Mouse (Mus musculus) R1 (cell line): ENCODE data around the gene Rbm8a2.
"Not testable (repeated sequence)": the region's sequence is repeated elsewhere in the genome, so short reads cannot be mapped to it uniquely, and the experiment has no call there.

ENCODE experiments used
- DNase-seq: peaks from one replicate; pipeline ENCODE4 v3.0.0-alpha.2; 2018; ENCODE audit warnings: low read depth, low spot score

Rbm8a2 gene

DNA sequence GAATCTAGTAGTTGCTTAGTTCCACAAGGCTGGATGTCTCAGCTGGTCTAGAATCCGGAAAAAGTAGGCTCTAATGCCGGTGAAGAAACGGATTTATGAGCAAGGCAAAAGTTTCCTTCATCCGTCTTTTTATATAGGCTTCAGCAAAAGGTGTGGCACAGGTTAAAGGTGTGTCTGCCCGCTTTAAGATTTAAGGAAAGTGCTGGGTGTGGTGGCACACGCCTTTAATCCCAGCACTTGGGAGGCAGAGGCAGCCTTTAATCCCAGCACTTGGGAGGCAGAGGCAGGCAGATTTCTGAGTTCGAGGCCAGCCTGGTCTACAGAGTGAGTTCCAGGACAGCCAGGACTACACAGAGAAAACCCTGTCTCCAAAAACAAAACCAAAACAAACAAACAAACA, at the start of gene Rbm8a2:
Gene Rbm8a2 (minus strand): TSS at position 101 of the 400 bp plus-strand sequence.
- not testable (repeated sequence) for DNase-seq

DNA sequence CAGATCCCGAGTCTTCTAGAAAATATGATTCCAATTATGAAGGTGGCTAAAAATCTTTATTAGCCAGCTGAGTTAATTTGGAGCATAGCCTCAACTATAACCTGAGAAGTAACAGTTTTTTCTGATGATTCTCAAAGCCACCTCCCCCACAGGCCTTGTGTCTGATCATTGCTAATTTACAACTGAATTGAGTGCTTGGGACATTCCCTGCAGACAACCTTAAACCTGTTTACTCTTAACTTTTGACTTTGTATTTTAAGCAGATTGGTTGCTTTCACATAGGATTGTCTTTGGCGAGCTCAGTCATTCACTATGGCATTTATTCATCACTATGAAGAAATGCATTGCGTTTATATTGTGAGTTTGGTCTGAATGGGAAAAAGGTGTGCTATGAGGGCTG, 49.5 kb upstream of the Rbm8a2 start:
- DNase-seq: peak; percentile 81

DNA sequence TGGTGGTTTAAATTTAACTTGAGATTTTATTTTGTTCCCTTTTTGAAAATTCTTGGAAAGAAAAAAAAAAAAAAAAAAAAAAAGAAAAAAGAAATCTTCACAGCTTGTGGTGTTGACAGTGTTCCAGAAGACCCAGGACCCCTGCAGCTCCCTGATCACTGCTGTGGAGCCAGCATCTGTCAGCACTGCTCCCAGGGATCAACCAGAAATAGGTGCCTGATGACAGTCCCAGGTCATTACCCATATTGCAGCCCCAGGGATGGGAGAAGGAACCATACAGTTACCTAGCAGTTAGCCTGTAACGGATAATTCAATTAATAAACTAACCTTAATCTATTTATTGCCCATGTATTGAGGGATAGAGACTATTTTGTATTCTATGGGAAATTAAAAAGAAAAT, 45.6 kb upstream of the Rbm8a2 start:
- DNase-seq: no peak

DNA sequence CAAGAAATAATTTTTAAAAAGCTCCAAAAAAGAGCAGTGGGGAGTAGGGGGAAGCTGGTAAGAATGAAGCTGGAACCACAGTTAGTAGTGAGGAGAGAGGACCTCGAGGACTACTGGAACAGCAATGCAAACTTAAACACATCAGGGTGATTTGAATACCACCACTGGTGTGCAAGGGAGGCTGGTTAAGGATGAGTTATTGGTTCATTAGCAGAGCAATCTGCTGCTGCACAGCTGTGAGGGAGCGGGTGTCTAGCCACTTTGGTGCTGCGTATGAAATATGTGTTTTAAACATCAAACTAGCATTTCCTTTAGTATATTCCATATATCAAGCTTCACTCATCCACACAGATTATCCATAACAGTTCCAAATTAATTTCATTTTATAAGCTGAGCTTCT, 39.6 kb upstream of the Rbm8a2 start:
- DNase-seq: no peak

DNA sequence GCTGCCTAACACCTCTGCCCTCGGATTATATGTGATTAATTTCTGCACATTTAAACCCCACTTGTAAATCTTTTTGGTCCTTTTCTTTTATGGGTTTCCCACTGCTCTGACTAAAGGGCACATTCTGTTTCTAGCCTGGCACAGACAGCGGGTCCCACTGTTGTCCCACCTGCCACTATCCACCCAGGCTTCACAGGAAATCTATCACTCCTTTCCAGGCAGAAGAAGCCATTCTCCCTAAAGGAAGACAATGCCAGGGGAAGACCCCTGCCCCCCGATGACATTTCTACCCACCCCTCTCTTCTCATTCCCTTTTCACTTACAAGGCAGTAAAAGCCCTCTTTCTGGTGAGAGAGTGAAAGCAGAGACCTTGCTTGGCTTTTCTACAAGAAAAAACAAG, 37.2 kb upstream of the Rbm8a2 start:
- no peak for DNase-seq

DNA sequence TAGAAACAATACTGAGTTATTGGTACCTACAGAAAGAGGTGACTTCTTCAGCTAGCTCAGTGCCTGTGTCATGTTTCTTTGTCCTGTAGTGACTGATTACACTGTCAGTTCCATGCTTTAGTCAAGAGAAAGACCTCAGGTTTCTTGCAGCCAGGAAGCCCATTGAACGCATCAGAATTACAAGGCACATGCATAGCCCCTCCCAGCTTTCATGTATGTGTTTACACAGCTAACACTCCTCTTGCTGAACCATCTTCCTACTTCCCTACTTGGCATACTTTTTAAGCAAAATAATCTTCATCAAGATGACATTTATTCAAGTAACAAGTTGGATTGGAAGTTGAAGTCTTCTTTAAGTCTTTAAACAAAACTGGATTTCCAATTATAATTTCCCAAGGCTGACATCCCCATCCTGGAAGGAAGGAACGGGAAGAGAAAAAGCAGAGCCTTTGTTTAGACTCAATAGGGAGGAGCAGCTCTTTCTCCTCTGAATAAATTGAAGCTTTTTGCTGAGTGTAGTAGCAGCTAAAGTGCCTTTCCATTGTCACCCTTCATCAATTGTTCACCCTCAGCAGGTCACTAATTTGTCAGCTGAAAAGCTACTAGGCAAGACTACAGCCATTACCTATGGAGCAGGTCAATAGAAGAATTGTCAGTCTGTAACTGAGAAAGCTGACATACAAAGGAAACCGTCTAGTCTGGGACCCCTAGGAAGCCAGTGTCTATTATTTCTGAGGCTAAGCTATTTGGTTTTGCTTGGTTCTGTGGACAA, 34.8 kb upstream of the Rbm8a2 start:
- DNase-seq: peak; percentile 82

DNA sequence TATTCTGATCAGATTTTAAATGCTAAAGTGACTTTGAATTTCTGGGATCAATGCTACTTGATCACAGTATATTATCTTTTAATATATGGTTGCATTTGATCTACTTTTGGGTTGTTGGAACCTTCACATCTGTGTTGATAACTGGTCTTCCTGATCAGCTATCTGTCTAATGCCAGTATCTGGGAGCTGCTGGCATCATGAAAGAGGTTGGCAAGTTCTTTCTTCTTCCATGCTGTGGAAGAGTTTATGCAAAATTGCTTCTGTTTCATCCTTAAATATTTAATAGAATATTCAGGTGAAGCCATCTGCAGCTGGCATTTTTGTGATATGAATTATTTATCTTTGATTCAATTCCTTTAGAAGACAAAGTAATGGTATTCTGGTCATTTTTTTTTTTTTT, 32.6 kb upstream of the Rbm8a2 start:
- no peak for DNase-seq

DNA sequence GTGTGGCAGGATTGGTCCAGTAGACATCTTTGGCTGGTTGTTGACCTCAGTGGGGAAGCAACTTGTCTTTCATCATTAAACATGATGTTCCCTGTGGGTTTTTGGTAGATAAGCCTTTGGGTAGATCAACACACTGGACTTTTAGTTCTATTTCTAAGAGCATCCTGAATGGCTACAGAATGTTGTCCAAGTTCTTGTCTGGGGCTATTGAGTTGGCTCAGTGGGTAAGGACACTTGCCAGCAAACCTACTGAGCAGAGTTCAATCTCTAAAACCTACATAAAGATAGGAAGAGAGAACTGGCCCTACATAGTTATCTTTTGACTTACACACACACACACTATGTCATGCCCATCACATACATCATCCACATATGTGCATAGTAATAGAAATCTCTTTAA, 32.2 kb upstream of the Rbm8a2 start:
- DNase-seq: no peak

DNA sequence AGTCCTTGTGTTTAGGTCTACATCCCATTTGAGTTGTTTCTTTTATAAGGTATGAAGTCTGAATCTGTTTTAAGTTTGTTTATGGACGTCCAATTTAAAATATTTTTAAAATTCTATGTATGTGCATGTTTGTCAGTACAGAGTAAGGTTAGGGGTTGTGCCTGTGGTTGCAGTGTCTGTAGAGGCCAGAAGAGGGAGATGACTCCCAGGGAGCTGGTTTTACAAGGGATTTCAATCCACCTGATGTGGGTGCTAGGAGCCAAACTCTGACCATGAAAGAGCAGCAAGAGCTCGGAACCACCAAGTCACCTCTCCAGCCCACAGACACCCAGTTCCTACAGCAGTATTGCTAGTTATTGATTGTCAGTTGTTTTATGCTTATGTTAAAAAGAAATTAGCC, 29.5 kb upstream of the Rbm8a2 start:
- DNase-seq: peak; percentile 57

DNA sequence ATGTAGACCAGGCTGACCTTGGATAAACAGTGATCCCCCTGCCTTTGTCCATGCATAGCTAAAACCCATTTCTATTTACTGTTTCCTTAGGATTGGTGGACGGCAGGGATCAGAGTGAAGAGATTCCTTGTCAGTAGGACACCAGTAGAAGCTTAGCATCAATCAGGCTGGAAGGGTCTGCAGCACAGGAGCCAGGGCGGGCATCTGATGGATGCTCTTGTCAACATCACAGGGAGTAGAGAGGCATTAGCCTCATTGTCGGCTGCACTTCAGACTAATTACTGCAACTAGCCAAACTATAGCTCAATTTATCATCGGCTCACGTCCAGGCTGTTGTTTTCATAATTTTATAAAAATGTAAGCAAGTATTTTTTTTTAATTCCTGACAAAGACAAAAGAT, 21.7 kb upstream of the Rbm8a2 start:
- no peak for DNase-seq

DNA sequence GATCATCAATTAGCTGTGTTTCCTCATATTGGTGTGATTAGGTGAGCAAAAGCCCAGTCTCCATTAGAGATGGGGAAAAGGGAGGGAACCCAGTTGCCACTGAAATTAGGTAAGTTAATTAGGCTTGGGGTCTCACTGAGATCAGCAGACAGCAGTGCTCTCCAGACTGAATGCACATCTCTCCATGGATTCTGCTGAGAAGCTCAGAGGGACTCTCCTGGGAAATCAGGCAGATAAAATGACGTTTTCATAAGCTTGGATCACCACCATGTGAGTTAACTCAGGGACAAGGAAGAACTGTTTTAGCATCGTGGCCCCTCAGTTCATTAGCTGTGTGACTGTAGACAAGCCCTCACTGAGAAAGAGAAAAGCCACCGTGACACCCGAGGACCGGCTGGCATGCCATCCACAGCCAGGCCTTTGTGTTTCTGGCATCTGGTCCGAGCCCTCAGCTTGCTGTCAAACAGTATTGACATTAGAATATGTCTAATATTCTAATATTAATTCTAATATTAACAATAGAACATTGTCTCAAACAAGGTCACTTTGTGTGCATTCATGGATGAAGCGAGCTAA, 18.2 kb upstream of the Rbm8a2 start:
- DNase-seq: no peak

DNA sequence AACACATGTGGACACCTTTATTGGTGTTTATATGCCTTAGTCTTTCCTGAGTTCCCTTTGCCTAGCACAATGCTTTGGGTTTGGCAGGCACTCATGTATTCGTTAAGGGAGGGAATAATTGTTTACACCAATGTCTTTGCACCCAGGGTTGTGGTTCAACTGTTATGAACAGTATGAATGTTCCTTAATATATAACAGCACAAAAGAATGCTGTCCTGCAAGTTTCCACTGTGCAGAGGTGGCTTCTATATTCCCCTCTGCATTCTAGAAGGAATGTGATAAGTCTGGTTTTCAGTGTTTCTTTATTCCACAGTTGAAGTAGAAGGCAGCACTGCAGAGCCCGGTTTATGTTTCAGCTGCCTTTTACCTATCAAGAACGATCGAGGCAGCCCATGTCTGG, 10.0 kb upstream of the Rbm8a2 start:
- no peak for DNase-seq

DNA sequence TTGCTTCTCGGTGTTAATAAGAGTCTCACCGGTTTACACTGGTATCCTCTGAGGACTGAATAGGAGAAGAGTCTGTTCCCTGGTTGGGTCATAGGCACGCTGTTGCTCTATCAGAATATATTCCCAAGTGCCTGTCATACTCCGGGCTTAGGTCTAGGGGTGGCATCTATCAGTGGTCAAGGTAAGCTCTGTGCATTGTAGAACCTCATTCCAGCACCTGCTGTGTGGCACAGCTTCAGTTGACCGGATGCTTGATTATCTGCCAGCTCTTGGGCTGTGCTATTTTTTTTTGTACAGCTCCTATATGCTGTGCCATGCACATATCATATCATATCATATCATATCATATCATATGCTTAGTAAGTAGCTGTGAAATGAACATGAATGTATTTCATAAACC, 9.5 kb upstream of the Rbm8a2 start:
- no peak for DNase-seq

DNA sequence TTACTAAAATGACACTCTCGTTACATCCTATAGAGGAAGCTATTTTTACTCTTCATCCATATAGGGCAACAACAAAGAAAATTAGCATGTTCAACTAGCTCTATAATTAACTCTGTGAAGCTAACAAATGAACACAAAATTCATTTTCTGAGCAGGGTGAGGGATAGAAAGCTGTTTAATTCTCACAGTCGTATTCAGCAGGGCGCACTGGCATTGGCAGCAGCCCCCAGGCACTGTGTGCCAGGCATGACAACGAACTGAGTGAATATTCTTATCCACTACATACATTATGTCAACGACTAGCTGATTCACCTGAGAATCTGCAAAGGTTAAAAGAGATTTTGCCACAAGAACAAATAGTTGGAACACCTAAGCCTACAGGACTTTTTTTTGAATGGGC, 8.2 kb downstream of the Rbm8a2 start:
- no peak for DNase-seq

DNA sequence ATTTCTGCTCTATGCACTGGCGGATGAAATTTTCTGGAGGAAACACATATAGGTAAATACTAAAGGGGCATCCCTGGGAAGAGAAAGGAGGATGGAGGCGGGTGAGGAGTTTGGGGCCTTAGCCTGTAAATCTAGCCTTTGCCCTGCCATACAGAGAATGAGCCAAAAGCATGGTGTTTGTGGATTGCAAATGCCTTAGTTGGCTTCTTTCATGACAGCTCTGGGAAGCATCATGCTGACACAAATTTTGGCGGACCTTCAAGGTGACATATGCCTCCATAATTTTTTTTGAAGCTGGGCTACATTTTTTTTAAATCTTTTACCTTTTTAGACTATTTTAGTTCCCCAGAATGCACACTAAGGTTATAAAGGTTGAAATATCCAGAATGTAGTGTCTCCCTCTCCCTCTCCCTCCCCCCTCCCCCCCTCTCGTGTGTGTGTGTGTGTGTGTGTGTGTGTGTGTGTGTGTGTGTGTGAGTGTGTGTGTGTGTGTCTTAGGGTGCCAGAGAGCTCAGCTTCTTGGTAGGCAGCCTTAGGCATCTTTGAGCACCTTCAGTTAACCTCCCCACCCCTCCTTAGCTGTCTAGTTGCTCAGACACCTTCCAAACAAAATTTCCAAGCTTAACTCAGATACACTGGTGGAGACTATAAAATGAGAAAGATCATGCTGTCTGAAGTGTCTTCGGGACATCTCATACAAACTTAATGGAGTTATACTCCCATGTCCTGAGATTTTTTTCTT, 11.7 kb downstream of the Rbm8a2 start:
- no peak for DNase-seq

DNA sequence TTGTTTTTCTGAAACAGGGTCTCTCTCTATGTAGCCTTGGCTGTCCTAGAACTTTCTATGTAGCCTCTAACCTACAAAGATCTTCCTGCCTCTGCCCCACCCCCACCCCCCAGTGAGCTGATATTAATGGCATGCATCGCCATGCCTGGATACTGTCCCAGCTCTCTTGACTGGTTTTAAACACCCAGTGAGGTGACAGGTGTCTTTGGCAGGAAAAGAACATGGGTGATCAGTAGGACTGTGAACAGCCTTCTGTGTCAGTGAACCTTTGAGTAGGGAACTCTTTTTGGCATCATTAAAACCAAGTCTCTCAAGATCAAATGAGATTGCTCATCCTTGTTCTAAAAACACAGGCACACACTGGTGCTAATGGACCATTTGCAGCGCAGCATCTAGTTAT, 17.1 kb downstream of the Rbm8a2 start:
- no peak for DNase-seq

DNA sequence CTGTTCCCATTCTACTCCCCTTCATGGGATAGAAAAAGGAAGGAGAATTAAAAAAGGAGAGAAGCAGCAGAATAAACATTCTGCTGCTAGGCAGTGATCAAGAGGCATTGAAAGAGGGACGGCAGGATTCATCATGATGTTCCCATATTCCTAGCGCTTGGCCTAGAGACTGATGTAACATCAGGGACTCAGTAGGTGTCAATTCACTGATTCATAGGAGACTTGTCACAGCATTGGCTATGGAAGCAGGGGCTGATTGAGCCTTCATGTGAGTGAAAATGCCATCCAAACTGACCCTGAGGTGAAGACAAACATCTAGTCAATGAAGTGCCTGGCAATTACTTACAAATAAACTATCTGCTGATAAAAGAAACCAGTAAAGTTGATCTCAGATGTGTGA, 28.1 kb downstream of the Rbm8a2 start:
- no peak for DNase-seq

DNA sequence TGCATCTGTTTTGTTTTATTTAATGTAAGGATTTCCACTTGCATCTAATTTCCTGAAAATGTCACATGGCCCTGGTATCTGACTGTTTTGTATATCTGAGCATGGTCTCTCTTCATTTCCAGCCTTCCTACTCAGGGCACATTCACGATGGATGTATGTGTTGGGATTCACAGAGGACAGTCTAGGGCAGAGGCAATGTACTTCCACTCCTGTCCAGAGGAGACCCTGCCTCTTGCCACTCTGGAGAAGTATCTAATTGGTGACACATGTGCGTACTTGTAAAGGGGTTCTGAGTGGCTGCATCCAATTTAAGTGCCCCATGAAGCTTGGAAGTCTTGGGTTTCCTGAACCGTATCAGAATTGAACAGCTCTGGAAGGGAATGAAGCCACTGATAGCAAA, 28.5 kb downstream of the Rbm8a2 start:
- DNase-seq: no peak

DNA sequence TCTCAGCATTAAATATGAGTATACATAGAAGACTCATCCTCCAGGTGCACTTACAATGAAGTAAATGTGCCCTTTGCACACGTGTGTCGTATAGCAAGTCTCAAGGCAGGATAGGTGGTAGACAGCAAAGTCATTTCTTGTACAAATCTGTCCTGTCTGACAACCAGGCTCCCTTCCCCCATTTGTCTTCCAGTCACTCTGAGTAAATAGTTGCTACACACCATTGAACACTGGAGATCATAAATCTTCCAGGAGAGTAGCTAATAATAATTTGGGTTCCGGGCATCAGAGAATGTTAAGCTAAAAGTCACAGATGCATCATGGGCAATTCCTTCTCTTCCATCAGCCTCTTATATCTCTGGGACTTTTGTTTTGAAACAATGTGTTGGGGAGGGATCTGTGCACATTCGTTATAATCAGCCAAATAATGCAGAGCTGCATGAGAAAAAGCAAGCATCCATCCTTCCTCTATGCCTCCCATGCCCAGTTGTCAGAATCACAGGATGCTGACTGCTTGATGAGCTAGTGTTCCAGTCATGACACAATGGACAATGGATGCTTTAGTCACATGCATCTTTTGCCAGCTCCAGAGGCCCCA, 32.1 kb downstream of the Rbm8a2 start:
- no peak for DNase-seq

DNA sequence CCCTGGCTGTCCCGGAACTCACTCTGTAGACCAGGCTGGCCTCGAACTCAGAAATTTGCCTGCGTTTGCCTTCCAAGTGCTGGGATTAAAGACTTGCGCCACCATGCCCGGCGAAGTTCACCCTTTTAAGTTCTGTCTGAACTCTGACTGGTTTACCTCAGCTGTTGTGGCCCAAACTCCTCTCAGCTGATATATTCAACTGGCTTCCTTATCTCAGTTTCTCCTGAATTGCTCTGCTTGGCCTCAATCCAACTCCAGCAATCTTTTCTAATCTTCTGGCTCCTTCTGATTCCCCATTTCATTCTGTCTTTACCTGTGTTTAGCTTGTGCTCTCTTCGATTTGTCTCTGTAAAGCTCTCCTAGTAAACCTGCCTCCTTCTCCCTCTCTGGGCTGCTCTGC, 35.7 kb downstream of the Rbm8a2 start:
- DNase-seq: no peak

DNA sequence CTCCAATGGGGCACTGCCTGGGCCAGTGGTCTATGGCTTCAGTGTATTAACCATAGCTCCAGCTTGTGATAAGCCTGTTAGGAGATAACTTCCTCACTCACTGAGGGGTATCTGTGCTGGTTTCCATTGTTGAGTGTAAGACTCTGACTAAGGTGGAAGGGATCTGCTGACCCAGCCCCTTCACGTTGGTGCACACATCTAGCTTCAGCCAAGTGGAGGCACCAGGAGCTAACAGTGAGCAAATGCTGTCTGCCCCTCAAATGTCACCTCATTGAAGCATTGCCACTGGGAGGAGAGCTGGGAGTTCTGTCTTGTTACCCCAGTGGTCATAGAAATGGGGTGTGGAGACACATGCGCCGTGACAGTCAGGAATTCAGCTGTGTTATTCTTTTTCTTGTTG, 40.2 kb downstream of the Rbm8a2 start:
- DNase-seq: no peak

DNA sequence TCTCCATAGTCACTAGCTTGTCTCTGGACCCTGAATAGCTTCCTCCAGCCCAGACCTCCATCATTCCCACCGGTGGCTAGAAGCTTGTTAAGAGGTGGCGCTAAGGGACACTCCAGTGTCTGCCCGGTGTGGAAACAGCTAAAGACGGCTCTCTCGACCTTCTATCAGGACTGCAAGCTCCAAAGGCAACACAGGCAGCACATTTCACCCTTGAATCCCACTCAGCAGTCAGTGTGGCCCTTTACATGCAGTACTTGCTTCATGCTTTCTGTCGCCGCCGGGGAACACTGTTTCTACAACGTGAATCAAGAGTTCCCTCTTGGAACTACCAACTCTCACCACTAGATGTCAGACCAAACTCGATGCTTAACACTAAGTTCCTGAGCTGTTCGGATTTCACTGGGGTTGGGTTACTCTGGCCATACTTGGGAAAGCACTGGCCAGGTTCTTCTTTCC, 42.6 kb downstream of the Rbm8a2 start:
- DNase-seq: peak; percentile 88
